Mouse (Mus musculus) cerebellum, postnatal 4 days (tissue): ENCODE measurements around the gene C1qc.

Experiments
- DNase-seq, 2 experiments: peaks; one replicate each; pipeline ENCODE4 v3.0.0; 2022; ENCODE audit warnings: low spot score in 2 of 2, mixed read lengths in 1 of 2

Gene C1qc

DNA sequence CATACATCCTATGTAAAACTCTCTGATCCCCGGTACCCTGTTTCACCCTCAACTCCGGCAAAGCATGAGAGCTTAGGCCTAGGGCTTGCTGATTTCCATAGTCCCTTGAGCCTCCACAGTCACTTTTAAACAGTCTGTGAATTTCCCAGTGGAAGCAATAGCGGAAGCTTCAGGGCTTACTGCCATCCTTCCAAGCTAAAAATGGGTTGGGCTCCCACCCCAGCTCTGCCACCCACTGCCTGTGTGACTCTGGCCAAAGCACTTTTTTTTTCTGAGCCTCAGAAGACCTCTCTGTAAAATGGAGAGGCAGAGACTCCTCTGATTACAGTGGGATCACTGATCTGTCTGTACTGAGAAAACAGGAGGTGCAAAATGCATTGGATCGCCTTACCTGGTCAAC, 44.3 kb downstream of the C1qc start:
- DNase-seq = no peak

DNA sequence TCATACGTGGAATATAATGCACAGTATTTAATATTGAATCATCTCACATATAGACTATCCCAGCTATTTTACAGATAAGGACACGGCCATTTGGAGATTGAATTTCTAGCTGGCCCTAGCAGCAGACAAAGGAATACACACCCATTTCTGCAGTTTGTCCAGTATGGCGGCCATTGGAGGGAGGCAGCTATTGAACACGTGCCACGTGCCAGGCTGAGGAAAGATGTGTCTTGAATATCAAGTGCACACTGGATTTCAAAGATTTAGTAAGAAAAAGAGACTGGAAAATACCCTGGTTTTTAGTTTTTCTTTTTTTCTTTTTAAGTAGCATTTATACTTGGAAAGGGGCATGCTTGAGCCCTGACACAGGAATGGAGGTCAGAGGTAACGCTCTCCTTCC, 45.7 kb downstream of the C1qc start:
- DNase-seq = no peak

DNA sequence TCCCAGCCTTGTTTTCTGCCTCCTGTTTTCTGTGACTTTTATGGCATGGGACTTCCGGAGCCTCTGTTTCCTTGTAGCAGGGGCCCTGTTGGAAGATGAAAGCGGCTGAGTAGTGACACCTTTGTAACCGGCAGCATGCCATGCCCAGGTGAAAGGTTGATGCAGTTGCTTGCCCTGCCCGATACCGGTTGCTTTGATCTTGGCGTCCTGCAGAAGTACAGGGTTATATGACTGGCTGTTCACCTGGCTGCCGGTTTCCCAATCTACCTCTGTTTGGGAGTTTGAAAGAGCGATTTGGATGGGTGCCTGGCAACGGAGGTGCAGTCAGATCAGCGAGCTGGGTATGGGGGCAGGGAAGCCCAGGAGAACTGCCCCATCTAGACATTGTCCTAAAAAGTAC, 50.1 kb downstream of the C1qc start:
- DNase-seq = no peak

DNA sequence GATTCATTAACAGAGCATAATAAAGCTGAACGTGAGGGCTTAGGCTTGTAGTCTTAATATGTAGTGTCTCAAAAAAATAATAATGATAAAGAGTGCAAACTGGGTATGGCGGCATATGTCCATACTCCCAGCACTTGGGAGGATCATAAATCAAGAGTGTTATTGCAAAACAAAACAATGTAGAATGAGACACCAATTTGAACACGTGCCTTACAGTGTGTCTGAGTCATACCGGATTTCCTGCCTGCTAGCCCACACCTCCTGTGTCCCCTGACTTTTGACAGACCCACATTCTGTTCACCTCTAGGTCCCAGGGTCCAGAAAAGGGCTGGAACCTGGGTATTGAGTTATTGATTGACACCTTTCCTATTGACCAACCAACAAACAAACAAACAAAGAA, 50.8 kb downstream of the C1qc start:
- DNase-seq = no peak

DNA sequence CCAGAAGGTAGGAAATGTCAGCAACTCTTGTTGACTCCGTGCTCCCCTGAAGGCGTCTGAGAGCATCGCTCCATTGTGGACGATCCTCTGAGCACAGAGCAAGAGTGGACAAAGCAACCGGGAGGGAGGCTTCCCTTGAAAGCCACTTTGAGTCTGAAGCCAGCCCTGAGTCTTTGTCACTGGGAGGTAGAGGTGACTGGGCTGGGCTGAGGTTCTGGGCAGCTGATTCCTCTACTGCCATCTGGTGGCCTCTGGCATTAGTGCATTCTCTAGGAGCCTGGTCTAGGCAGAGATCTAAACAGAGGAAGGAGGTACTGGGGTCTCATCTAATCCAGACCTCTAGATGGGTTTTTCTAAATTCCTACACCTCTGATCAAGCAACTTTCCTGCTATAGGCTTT, 51.8 kb downstream of the C1qc start:
- peak; percentile 85 to 92 for DNase-seq
